Comparison of ENCODE assay signal across 11 mouse cellular contexts in genomic region chr3:153339940-153340339, GRCm38 (mm10).
"Had no signal": no experiment of that assay in that cellular context is flagged by ENCODE, and none has a peak within 500 bp of the region (broad histone marks: within the 10 kb centered on the region; RNA-seq: fewer than 3 reads in every experiment).

No protein-coding gene starts in this region.

- ATAC-seq: midbrain, embryonic 13.5 days; midbrain, embryonic 15.5 days had no signal

- DNase-seq: lung, embryonic 14.5 days; lung, postnatal 10 days; lung, postnatal 4 days; right cerebral cortex, postnatal 14 days; thymus, adult 18-20 months; thymus, postnatal 14 days; thymus, postnatal 36 days had no signal

- H3K4me3 ChIP-seq: megakaryocyte, embryonic 14.5 days; midbrain, embryonic 13.5 days; midbrain, embryonic 15.5 days; neural tube, embryonic 12.5 days had no signal

- H3K36me3 ChIP-seq: midbrain, embryonic 13.5 days; midbrain, embryonic 15.5 days; neural tube, embryonic 12.5 days had no signal

- H3K27me3 ChIP-seq: megakaryocyte, embryonic 14.5 days; midbrain, embryonic 13.5 days; midbrain, embryonic 15.5 days; neural tube, embryonic 12.5 days had no signal

- H3K27ac ChIP-seq: midbrain, embryonic 13.5 days; midbrain, embryonic 15.5 days; neural tube, embryonic 12.5 days had no signal

- H3K4me1 ChIP-seq: megakaryocyte, embryonic 14.5 days; neural tube, embryonic 12.5 days had no signal

- H3K9me3 ChIP-seq: midbrain, embryonic 13.5 days; midbrain, embryonic 15.5 days; neural tube, embryonic 12.5 days had no signal
